Mouse (Mus musculus) hindbrain, embryonic 11.5 days (tissue): ENCODE results near the gene Dkkl1. TPM values are rescaled to one million over a fixed set of nuclear protein-coding genes. Genes with fewer than 3 reads are reported as not detected.

ENCODE experiments used
- ATAC-seq: fragments of 200-750 bp; cut with Nextera tagmentation; 2 replicates; pipeline ENCODE4 v1.8.0; 2017; ENCODE audit warnings: mild to moderate bottlenecking, moderate TSS enrichment, moderate library complexity; ENCODE audit not compliant: low FRiP score
- DNase-seq: peaks from one replicate; pipeline ENCODE4 v3.0.0-alpha.2; 2015; ENCODE audit warnings: low spot score
- H3K27ac ChIP-seq: fragments of 300-500 bp; sonication (generic); 2 replicates; pipeline ENCODE4 v1.5.1; 2014; ENCODE audit warnings: mild to moderate bottlenecking, low read depth, low read length
- H3K27me3 ChIP-seq: fragments of 300-500 bp; sonication (generic); 2 replicates; pipeline ENCODE4 v1.6.1; 2014; ENCODE audit warnings: mild to moderate bottlenecking, low read length, moderate library complexity, mixed read lengths; ENCODE audit not compliant: control insufficient read depth, insufficient read depth
- H3K36me3 ChIP-seq: fragments of 300-500 bp; sonication (generic); 2 replicates; pipeline ENCODE4 v1.6.1; 2014; ENCODE audit warnings: mild to moderate bottlenecking, low read length, moderate library complexity, mixed read lengths; ENCODE audit not compliant: control insufficient read depth, insufficient read depth
- H3K4me1 ChIP-seq: fragments of 300-500 bp; sonication (generic); replicated peaks from 2 replicates; pipeline ENCODE4 v1.6.1; 2014; ENCODE audit warnings: low read length, mixed read lengths; ENCODE audit not compliant: control insufficient read depth, insufficient read depth
- H3K4me2 ChIP-seq: fragments of 300-500 bp; sonication (generic); replicated peaks from 2 replicates; pipeline ENCODE4 v1.6.1; 2014; ENCODE audit warnings: mild to moderate bottlenecking, low read depth, low read length
- H3K4me3 ChIP-seq: fragments of 300-500 bp; sonication (generic); 2 replicates; pipeline ENCODE4 v1.5.1; 2014; ENCODE audit warnings: low read depth, low read length
- H3K9ac ChIP-seq: fragments of 300-500 bp; sonication (generic); 2 replicates; pipeline ENCODE4 v1.6.1; 2014; ENCODE audit warnings: low read depth, low read length
- H3K9me3 ChIP-seq: fragments of 300-500 bp; sonication (generic); 2 replicates; pipeline ENCODE4 v1.6.1; 2016; ENCODE audit warnings: low read length; ENCODE audit not compliant: control insufficient read depth
- WGBS: fragments of 180-500 bp; shearing (Covaris S2); extraction: QIAGEN DNeasy Blood & Tissue Kit; methylation state at CpG from one replicate; pipeline ENCODE4 v1.1.7; 2014; 5-methylcytosine and 5-hydroxymethylcytosine counted together
- polyA plus RNA-seq: library from polyadenylated mRNA; unstranded; fragments of >200 nt; fragmentation: Nextera tagmentation; extraction: Ambion mirVana; gene quantifications from 2 replicates; pipeline ENCODE4 v1.2.1, GENCODE M21; 2014

The Dkkl1 gene
- polyA plus RNA-seq, 1 experiment from 2014 or later = 1.6 TPM

DNA sequence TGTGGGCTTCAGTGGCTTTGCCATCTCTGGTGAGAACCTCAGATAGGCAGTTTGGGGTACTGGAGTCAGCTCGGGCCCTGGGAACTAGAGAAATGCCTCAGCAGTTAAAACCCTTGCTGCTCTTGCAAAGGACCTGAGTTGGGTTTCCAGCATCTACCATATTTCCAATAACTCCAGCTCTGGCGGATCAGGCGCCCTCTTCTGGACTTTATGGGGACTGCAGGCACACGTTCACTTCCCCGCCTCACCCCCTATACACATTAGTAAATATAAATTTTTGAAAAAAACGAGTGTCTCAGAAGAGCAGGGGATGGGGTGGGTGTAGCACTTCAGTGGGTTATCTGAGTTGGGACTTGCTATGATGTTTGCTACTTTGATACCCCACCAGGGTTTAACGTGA is 39.0 kb downstream of the Dkkl1 start:
- Histone ChIP-seq H3K9me3 (peaks cover 14% of the 10 kb centered on the region), H3K27ac (no peak overlapping the region), H3K27me3 (peaks cover 68% of the 10 kb centered on the region), H3K4me2 (no peak overlapping the region), H3K4me1 (peaks cover 8% of the 10 kb centered on the region; the same call in 1 of the 2 replicates), H3K4me3 (no peak overlapping the region), H3K36me3 (no peaks in the 10 kb centered on the region), H3K9ac (no peak overlapping the region)
- no peak for ATAC-seq
- WGBS = 61% methylated on average over 7 of the region's 7 CpGs
- peak; percentile 34 for DNase-seq

DNA sequence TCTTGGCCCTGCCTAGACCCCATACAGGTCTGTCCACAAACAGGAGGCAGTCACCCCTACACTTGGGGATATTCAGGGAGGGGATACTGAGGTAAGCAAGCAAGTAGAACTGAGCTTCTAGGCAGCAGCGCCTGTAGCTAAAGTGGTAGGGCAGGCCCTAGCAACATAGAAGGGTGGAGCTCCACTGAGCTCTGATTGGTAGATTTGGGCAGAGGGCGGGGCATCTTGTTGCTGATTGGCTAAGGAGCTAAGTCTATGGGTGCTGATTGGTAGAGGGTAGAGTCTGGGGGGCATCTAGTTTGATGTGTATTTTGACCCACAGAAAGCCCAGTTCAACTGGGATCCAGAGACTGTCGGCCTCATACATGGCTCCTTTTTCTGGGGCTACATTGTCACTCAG is 42.5 kb downstream of the Dkkl1 start:
- no peak overlapping the region for H3K4me3 ChIP-seq
- no peak for ATAC-seq
- no peak overlapping the region for H3K4me2 ChIP-seq
- 0 out of 2 replicates have a peak, but pooled peaks cover 2% of the 10 kb centered on the region for H3K4me1 ChIP-seq
- peaks cover 65% of the 10 kb centered on the region for H3K27me3 ChIP-seq
- H3K9ac ChIP-seq = no peak overlapping the region
- no peak overlapping the region for H3K27ac ChIP-seq
- peaks cover 14% of the 10 kb centered on the region for H3K9me3 ChIP-seq
- 86% methylated on average over 3 of the region's 3 CpGs for WGBS
- DNase-seq = no peak
- no peaks in the 10 kb centered on the region for H3K36me3 ChIP-seq

DNA sequence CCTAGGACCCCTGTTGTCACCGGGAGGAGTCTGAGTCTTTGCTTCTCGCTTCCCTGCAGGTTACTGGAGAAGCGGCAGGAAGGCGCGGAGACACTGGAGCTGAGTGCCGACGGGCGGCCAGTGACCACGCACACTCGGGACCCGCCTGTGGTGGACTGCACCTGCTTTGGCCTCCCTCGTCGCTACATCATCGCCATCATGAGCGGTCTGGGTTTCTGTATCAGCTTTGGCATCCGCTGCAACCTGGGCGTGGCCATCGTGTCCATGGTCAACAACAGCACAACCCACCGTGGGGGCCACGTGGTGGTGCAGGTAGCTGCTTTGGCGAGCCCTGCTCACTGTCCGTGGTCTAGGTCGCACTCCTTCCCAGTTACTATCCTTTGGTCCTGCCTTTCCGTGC is 43.3 kb downstream of the Dkkl1 start:
- Histone ChIP-seq H3K4me3 (no peak overlapping the region), H3K9me3 (peaks cover 14% of the 10 kb centered on the region), H3K27ac (no peak overlapping the region), H3K27me3 (peaks cover 66% of the 10 kb centered on the region), H3K4me1 (peaks cover 6% of the 10 kb centered on the region), H3K36me3 (no peaks in the 10 kb centered on the region), H3K9ac (no peak overlapping the region), H3K4me2 (0 out of 2 replicates have a peak overlapping the region, but pooled peaks have one; percentile 14)
- DNase-seq = no peak
- WGBS = 7% methylated on average over 24 of the region's 24 CpGs
- ATAC-seq = no peak

DNA sequence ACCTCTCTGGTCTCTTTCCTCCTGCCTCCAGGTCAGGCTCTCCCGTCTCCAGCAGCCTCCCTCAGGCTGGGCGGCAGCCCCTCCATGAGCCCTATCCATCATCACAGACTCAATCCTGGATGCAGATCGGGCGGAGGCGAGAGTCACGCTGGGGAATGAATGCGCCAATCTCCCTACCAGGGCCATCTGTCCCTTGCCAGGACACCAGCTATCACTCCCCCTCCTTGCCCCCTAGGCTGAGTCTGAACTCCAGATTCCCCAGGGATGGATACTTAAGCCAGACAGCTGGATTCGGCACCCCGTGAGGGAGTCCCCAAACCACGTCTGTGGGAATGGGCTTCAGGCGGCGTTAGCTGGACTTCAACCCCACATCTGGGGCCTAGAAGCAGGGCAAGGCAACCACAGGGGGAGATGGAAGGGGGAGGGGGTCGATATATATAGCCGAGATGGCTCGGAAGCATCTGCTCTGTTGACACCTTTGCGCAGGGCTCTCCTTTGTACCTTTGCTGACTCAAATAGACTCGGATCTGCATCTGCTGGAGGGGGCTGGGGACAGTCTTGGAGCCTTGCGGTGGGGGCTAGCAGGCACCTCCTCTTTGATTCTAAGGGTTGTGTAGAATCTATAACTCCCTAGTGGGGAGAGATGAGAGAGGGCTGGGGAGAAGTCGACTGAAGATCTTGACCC is 44.0 kb downstream of the Dkkl1 start:
- H3K9me3 ChIP-seq = peaks cover 13% of the 10 kb centered on the region
- WGBS = 2% methylated on average over 19 of the region's 19 CpGs
- H3K9ac ChIP-seq = no peak overlapping the region
- peaks cover 6% of the 10 kb centered on the region for H3K4me1 ChIP-seq
- H3K27ac ChIP-seq = peak overlapping the region; percentile 45; the same call in 1 of the 2 replicates
- H3K27me3 ChIP-seq = peaks cover 74% of the 10 kb centered on the region
- H3K4me2 ChIP-seq = peak overlapping the region; percentile 7; the same call in 1 of the 2 replicates
- H3K4me3 ChIP-seq = no peak overlapping the region
- ATAC-seq (peak; percentile 31; the same call in 1 of the 2 replicates), DNase-seq (peak; percentile 51)
- no peaks in the 10 kb centered on the region for H3K36me3 ChIP-seq

DNA sequence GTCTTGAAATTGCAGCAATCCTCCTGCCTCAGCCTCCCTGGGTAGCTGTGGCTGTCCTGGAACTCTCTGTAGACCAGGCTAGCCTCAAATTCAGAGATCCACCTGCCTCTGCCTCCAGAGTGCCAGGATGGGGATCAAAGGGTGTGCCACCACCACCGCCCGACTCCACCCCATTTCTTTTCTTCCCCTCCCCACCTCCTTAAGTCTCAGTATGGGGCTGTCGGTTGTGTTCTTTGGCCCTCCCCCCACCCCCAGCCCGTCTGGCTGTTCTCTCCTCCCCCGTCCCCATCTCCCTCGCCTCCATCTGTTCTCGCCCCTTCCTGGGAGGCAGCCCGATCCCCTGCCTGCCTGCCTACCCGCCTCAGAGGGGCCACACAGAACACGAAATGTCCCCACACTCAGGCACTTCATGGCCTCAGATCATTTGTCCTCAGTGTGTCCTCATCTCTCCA is 45.0 kb downstream of the Dkkl1 start:
- DNase-seq = no peak

DNA sequence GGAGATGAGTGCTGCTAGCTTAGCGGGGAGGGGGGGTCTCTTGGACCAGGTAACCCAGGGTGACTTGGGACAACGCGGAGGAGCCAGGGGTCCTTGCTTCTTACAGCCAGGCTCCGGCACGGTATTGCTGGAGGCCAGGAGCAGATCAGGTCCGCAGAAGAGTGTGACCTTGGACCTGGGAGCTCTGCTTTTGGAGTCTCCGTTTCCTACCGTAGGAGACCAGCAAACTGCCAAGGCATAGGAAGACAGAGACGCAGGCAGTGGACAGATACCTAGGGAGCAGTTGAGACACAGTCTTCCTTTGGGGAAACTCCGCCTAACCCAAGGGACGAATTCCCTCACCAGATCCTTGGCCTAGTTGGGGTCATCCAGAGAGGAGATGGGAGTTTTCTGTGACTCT is 46.2 kb downstream of the Dkkl1 start:
- peaks cover 11% of the 10 kb centered on the region for H3K4me1 ChIP-seq
- H3K4me3 ChIP-seq = no peak overlapping the region
- ATAC-seq (no peak), DNase-seq (no peak)
- peaks cover 72% of the 10 kb centered on the region for H3K27me3 ChIP-seq
- no peak overlapping the region for H3K9ac ChIP-seq
- 53% methylated on average over 11 of the region's 11 CpGs for WGBS
- H3K4me2 ChIP-seq = no peak overlapping the region
- H3K27ac ChIP-seq = no peak overlapping the region
- no peaks in the 10 kb centered on the region for H3K36me3 ChIP-seq
- peaks cover 11% of the 10 kb centered on the region for H3K9me3 ChIP-seq

More for the DNA sequence above, 45.0 kb downstream of the Dkkl1 start:
- H3K4me3 ChIP-seq = no peak overlapping the region
- no peak overlapping the region for H3K9ac ChIP-seq
- peaks cover 78% of the 10 kb centered on the region for H3K27me3 ChIP-seq
- no peak overlapping the region for H3K4me2 ChIP-seq
- peaks cover 11% of the 10 kb centered on the region for H3K4me1 ChIP-seq
- no peak overlapping the region for H3K27ac ChIP-seq
- no peak for ATAC-seq
- WGBS = 22% methylated on average over 10 of the region's 10 CpGs
- H3K9me3 ChIP-seq = peaks cover 11% of the 10 kb centered on the region
- no peaks in the 10 kb centered on the region for H3K36me3 ChIP-seq

DNA sequence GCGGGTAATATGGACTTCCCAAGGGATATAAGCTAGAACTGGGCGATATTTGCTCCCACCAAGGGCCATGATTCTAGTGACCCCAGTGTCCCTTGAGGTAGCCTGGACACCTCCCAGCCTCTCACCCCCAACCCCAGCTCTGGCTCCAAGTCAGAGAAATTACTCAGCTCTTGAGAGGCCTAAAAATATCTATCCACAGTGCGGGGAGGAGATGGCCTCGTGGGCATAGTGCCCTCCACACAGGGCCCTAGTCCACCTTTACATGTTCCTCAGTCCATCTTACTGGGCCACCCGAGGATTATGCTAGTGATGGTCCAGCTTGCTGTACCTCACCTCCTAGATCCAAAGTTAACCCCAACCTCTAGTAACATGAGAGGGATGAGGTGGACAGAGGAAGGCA is 47.1 kb downstream of the Dkkl1 start:
- H3K27me3 ChIP-seq = peaks cover 72% of the 10 kb centered on the region
- H3K27ac ChIP-seq = no peak overlapping the region
- DNase-seq = no peak
- no peak overlapping the region for H3K4me2 ChIP-seq
- H3K4me1 ChIP-seq = peaks cover 11% of the 10 kb centered on the region
- ATAC-seq = no peak
- no peaks in the 10 kb centered on the region for H3K36me3 ChIP-seq
- WGBS = 67% methylated on average over 5 of the region's 5 CpGs
- no peak overlapping the region for H3K4me3 ChIP-seq
- no peak overlapping the region for H3K9ac ChIP-seq
- H3K9me3 ChIP-seq = peaks cover 7% of the 10 kb centered on the region

DNA sequence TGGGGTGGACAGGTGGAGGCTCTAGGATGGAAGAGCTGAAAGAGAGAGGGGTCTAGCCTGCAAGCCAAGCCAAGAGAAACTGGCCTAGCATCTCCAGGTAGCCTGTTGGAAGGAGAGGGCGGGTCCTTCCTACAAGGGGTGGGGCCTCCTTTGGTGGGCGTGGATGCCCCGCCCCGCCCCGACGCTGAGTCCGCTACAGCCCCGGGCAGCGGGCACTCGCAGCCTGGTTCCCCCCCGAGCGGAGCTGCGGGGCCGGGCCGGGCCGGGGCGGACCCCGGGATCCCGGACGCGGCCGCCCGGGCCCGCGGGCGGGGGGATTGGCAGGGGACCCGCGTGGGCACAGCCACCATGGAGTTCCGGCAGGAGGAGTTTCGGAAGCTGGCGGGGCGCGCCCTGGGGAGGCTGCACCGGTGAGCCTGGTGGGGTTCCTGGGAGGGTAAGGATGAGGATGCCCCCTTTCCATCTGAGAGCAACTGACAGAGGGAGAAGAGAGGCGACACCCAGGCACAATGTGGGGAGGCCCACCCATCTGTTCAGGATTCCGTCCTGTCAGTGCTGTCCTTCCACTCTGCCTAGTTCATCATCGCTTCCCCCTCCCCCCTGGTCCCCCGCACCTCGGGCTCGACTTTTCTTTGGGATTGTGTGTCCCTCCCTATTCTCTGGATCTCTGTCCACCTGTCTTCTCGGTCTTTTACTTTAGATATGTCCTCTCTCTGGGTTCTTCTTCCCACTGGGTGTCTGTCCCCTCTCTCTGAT is 48.0 kb downstream of the Dkkl1 start, which contains the start of gene Slc17a7:
Gene Slc17a7, plus strand, starts transcription at position 215 of the 756 bp plus-strand sequence.
- Histone ChIP-seq H3K27me3 (peaks cover 63% of the 10 kb centered on the region), H3K9ac (peak within 1 kb of the TSS; percentile 34; the same call in 1 of the 2 replicates), H3K27ac (no peak within 1 kb of the TSS), H3K36me3 (no peaks in the 10 kb centered on the region), H3K9me3 (no peaks in the 10 kb centered on the region), H3K4me2 (peak within 1 kb of the TSS; percentile 59), H3K4me3 (peak within 1 kb of the TSS; percentile 34), H3K4me1 (peaks cover 11% of the 10 kb centered on the region)
- 2% methylated on average over 39 of the region's 41 CpGs for WGBS
- ATAC-seq (no peak), DNase-seq (peak; percentile 44)
